Mouse (Mus musculus): ENCODE data around the gene Ccdc171.
A peak's percentile ranks its signal among the peaks of the same experiment; 100 is the strongest.
"Not testable (repeated sequence)": the region's sequence is repeated elsewhere in the genome, so short reads cannot be mapped to it uniquely, and the experiment has no call there.

Gene Ccdc171

DNA sequence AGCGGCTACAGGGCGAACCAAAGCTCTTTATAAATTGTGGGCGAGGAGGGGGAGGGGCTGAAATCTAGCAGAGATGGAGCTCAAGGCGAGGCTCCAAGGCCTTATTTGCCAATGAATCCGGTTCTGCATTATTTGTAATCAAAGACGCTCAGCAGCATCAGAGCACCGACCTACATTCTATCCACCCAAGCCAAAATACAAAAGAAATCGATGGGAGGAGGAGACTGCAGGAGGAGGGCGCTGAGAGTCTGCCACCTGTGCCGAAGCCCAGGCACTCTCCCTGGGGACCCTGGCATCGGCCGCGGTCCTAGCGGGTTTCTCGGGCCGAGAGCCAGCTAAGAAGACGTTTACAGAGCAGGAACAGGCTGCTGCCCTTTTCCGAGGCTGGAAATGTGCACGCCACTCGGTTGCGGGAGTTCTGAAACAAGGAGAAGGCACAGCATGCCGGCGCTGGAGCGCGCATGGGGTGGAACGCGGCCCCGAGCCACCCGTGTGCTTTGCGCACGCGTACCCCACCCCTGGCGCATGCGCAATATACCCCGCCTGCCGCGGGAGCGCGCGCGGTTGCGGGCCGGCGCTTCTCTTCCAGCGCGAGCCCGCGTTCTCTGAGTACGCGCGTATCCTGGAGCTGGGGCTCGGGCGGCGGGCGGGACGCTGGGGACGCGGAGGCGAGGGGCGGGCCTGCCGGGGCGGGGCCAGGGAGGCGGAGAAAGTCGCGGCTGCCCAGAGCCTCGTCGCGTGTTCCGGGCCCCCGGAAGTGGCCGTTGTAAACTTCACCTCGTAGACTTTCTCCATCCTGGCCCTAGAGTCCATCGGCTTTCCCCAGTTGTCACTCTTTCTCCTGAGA, at the start of gene Ccdc171:
TSS of gene Ccdc171 (plus strand) at position 703 of the 847 bp plus-strand sequence.
- peak; percentile 96 for DNase-seq (ENCODE audit: low spot score)

DNA sequence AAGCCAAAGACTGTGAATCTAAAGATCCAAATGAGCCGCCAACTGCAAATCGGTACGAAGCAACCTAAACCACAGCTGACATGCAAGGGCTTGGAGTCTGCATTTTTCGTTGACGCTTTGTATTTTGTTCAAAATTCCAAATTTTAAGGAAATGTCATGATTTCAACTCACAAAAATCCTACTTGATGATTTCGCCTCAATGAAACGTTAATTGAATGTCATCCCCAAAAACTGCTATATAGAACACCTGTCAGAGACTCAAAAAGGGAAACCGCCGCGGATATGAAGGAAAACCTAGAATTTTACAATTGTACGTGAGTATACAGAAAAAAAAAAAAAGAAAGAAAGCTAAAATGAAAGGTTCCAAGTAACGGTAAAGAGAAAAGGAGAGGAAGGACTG, 40.1 kb upstream of the Ccdc171 start:
- DNase-seq (ENCODE audit: low spot score), result no peak

GRCm38 (mm10) chr4:83485735-83486116, 39.6 kb upstream of the Ccdc171 start:
- DNase-seq (ENCODE audit: low spot score), result peak; percentile 81

- DNase-seq (ENCODE audit: low spot score), result peak; percentile 87
Observed at GRCm38 (mm10) chr4:83486117-83486901, 39.0 kb upstream of the Ccdc171 start, which contains the start of gene Psip1. Gene Psip1, minus strand, starts transcription at chr4:83486459.

DNA sequence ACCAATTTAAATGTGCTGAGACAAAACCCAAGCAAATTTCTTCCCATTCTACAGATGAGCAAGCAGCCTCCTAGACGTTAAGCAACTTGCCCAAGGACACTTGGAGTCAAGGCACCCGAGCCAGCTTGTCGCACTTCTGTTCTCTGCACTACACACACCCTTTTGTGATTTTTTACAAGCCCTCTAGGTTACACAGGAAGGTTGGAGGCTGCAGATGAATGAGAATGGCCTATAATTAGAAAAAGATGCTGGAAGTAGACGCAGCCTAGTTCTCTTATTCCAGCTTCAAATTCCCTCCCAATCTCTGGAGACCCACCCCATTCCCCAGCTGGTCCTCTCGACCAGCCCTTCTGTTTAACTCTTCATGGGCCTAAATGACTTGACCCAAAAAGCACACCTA, 36.2 kb upstream of the Ccdc171 start:
- no peak for DNase-seq (ENCODE audit: low spot score)

DNA sequence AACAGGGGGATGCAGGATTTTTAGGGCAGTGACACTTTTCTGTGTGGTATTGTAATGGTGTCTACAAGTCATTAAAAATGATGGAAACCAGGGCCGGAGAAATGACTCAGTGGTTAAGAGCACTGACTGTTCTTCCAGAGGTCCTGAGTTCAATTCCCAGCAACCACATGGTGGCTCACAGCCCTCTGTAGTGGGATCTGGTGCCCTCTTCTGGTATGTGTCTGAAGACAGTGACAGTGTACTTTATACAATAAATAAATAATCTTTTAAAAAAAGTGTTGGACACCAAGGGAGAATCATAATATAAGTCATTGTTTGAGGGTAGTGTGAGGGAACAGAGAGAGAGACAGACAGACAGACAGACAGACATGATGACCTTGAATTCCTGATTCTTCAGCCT, 32.2 kb upstream of the Ccdc171 start:
- no peak for DNase-seq (ENCODE audit: low spot score)

- not testable (repeated sequence) for DNase-seq (ENCODE audit: low spot score)
Observed at GRCm38 (mm10) chr4:83497013-83497412, 28.3 kb upstream of the Ccdc171 start.

- no peak for DNase-seq (ENCODE audit: low spot score)
Observed at GRCm38 (mm10) chr4:83500154-83501036, 24.9 kb upstream of the Ccdc171 start.

DNA sequence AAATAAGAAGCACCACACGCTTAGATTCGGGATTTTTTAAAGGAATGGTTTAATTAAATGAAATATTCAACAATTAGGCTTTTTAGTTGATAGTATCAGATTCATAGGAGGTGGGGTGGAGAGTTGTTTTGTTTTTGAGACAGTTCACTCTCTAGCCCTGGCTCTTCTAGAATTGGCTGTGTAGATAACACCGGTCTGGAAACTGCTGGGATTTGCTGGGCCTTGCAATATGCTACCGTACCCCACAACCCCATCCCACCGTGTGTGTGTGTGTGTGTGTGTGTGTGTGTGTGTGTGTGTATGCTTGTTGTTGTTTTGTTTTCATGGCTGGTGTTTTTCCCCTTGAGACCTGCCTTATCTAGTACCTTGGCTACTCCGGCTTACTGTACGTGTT, 24.3 kb upstream of the Ccdc171 start:
- DNase-seq (ENCODE audit: low spot score), result no peak

GRCm38 (mm10) chr4:83509600-83509999, 15.7 kb upstream of the Ccdc171 start:
- no peak for DNase-seq (ENCODE audit: low spot score)

DNA sequence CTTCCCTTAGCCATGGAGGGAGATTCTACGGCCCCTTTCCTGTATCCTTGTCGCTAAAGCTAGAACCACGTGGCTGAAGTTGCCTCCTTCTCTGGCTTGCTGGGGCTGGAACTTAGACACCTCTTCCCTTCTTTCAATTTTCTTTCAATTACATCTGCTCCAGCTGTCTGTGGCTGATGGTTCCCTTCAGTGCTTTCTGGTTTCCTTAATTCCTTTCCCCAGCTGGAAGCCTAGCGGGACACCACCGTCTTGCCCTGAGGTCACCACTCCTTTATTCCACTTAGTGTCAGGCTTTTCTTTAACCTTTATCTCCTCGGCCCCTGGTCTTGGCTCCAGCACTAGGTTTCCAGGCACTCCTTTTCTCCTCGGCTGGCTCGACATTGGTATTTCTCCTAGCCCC, 14.3 kb upstream of the Ccdc171 start:
- no peak for DNase-seq (ENCODE audit: low spot score)

DNA sequence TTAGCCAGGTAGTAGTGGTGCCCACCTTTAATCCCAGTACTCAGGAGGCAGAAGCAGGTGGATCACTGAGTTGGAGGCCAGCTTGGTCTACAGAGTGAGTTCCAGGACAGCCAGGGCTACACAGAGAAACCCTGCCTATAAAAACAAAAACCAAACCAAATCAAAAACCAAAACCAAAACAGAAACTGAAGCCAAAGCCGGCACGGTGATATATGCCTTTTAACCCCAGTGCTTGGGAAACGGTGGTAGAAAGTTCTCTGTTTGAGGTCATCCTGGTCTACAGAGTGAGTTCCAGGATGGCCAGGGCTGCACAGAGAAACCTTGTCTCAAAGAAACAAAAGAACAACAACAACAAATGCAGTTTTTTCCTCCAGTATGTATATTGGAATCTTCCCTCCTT, 13.1 kb upstream of the Ccdc171 start:
- no peak for DNase-seq (ENCODE audit: low spot score)

DNA sequence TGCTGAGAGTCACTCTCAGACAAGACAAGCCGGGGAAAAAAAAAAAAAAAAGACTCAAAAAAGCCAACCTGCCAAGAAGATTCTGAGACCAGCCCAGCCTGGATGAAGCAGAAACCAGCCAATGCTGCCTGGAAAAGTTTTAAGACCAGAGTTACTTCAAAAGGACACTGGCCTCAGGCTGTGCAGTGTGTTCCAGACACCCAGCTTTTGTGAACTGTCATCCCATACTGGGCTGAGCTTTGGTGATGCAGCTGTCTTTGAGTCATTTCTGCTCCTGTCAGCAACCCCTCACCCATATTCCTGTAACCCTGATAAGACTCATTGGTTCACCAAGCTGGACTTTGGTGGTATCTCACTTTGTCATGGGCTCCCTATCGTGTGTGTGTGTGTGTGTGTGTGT, 12.7 kb upstream of the Ccdc171 start:
- no peak for DNase-seq (ENCODE audit: low spot score)

DNA sequence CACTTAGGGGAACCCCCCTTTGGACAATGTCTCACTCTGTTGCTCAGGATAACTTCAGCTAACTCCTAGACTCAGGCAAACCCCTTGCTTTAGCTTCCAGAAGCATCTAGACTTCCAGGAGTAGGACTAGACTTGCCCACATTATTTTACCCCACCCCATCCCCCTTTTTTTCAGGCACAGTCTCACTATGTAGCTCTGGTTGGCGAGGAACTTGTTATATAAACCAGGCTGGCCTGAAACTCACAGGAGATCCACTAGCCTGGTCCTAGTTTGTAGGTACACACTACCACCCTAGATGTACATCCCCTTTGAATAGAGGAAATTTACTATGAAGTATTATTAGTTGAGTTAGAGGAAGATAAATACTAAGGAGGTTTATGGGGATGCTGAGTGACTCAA, 11.2 kb upstream of the Ccdc171 start:
- no peak for DNase-seq (ENCODE audit: low spot score)

DNA sequence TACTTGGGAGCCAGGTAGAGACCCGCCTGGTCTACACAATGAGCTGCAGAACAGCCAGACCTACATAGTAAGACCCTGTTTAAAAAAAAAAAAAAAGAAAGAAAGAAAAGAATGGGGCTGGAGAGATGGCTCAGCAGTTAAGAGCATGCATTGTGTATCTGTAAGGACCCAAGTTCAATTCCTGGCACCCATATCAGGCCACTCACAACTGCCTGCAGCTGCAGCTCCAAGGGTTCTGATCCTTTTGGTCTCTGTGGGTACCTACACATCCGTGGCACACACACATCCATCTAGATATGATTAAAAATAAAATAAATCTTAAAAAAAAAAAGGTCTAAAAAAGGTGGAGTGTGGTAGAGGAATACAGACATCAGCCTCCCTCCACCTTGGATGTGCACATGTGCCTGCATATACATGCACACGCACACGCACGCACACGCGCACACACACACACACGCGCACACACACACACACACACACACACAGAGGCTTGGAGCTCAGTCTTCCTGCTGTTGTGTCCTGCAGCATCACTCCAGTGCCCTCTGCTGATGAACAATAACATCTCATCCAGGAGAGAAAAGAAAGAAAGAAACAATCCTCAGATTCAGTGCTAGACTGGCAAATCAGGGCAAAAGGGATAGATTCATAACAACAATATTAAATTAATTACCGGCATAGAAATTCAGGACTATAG, 10.2 kb upstream of the Ccdc171 start:
- DNase-seq (ENCODE audit: low spot score), result no peak

GRCm38 (mm10) chr4:83516144-83516543, 9.2 kb upstream of the Ccdc171 start:
- not testable (repeated sequence) for DNase-seq (ENCODE audit: low spot score)

- DNase-seq (ENCODE audit: low spot score), result no peak
Observed at GRCm38 (mm10) chr4:83519148-83519547, 6.2 kb upstream of the Ccdc171 start.

DNA sequence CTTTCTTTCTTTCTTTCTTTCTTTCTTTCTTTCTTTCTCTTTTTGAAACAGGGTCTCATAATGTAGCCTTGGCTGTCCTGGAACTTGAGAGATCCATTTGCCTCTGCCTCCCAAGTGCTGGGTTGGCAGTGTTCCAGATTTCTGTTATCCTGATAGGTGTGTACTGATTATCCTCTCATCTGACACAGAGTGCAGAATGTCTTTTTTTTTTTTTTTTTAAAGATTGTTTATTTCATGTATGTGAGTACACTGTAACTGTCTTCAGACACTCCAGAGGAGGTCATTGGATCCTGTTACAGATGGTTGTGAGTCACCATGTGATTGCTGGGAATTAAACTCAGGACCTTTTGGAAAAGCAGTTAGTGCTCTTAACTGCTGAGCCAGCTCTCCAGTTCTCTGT, 5.5 kb upstream of the Ccdc171 start:
- DNase-seq (ENCODE audit: low spot score), result no peak

DNA sequence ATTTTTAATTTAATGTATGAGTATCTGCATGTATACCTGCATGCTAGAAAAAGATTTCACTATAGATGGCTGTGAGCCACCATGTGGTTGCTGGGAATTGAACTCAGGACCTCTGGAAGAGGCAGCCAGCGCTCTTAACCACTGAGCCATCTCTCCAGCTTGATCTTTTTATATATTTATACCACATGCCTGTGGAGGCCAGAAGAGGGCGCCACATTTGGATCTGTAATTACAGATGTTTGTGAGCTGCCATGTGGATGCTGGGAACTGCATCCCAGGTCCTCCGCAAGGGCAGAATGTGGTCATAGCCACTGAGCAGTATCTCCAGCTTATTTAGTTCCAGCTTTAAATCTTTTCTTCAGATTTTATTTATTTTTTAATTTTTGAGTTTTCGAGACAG, 5.0 kb upstream of the Ccdc171 start:
- DNase-seq (ENCODE audit: low spot score), result no peak

DNA sequence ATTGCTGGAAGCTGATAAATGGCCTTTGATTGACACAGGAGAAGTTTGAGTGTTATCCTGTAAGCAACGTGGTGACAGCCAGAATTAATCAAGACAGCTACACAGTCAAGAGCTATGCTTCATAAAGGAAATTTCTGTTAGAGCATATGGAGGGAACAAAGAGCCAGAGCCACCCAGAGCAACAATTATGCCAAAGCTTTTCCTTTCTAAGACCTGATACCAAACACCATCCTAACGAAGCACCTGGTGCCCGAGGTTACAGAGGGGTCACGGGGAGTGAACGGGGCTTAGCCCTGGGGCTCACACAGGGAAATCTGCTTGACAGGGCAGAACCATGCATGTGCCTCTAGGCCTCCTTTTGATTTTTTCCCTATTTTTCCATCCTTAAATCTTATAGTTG, 3.3 kb upstream of the Ccdc171 start:
- DNase-seq (ENCODE audit: low spot score), result no peak

GRCm38 (mm10) chr4:83524456-83524842, 896 bp upstream of the Ccdc171 start:
- DNase-seq (ENCODE audit: low spot score), result no peak

DNA sequence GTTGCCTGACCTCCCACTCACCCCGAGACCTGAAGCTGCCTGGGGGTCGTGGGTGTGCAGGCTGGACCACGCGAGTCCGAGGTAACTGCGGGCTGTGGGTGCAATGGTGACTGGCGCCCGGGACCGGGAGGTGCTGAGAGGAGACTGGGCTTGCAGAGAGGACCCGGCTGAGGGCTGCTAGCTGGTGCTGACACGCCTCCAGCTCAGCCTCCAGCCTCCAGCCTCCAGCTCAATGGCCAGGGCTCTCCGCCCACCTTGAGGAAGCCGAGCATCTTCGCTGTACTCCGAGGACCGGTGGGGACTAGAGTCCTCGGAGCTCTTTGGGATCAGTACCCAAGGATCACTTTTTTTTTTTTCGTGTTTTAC, 328 bp downstream of the Ccdc171 start:
- peak; percentile 51 for DNase-seq (ENCODE audit: low spot score)

Measured in urinary bladder, postnatal 14 days (tissue).